Mouse (Mus musculus): Measurements from ENCODE around the gene Ndufb5. TPM values are rescaled to one million over a fixed set of nuclear protein-coding genes. Genes with fewer than 3 reads are reported as not detected.
"Not testable (repeated sequence)": the region's sequence is repeated elsewhere in the genome, so short reads cannot be mapped to it uniquely, and the experiment has no call there.

The Ndufb5 gene
- polyA plus RNA-seq, 1 experiment = 89.4 TPM

- Histone ChIP-seq H3K4me3 (replicated peaks; ENCODE audit: control insufficient read depth, low read depth, low read length) (no peak overlapping the region), H3K4me1 (ENCODE audit: control insufficient read depth, insufficient read depth, low read length) (no peaks in the 10 kb centered on the region), H3K27ac (ENCODE audit: control insufficient read depth, insufficient read depth, low read depth, low read length, poor library complexity) (no peak overlapping the region)
- WGBS = 73% methylated on average over 4 of the region's 4 CpGs
- TF ChIP-seq CTCF (IDR thresholded peaks at IDR 0.05; ENCODE audit: control insufficient read depth, insufficient read depth, low read length) = no peak
- no peak for TF ChIP-seq POLR2A (IDR thresholded peaks at IDR 0.05; ENCODE audit: borderline replicate concordance, control insufficient read depth, low read depth, low read length)
These were observed 41.2 kb upstream of the Ndufb5 start for GRCm38 (mm10) chr3:32695583-32695980.

DNA sequence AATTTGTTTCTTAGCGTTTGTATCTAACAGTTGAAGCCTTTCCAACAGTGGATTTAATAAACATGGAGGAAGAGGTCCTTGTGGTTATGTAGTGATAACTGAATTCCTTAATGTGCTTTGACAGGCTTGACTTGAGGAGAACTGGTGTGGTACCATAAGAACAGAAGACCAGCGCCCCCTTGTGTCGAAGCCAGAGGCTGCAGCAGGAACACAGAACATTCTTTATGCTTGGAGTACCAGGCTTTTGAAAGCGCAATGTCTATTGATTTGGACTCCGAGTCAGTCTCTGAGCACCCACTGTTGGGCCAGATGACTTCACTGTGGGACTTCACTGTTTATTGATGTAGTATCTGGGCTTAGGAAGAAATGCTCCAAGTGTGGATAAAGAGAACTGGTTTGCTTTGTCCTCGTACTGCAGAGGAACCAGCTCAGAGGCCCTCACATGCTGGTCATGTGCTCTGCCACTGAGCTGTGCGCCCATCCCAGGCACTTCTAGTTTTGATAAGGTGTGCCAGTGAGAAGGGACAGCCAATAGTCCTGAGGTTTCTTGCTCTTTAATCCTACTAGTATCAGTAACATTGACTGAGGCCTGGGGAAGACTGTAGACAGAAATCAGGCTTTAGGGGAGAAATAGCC is 38.4 kb upstream of the Ndufb5 start:
- no peak overlapping the region for H3K27ac ChIP-seq (ENCODE audit: control insufficient read depth, insufficient read depth, low read depth, low read length, poor library complexity)
- no peaks in the 10 kb centered on the region for H3K4me1 ChIP-seq (ENCODE audit: control insufficient read depth, insufficient read depth, low read length)
- no peak overlapping the region for H3K4me3 ChIP-seq (replicated peaks; ENCODE audit: control insufficient read depth, low read depth, low read length)
- 29% methylated on average over 7 of the region's 7 CpGs for WGBS
- TF ChIP-seq POLR2A (IDR thresholded peaks at IDR 0.05; ENCODE audit: borderline replicate concordance, control insufficient read depth, low read depth, low read length) = no peak
- TF ChIP-seq CTCF (IDR thresholded peaks at IDR 0.05; ENCODE audit: control insufficient read depth, insufficient read depth, low read length) = peak; percentile 90

DNA sequence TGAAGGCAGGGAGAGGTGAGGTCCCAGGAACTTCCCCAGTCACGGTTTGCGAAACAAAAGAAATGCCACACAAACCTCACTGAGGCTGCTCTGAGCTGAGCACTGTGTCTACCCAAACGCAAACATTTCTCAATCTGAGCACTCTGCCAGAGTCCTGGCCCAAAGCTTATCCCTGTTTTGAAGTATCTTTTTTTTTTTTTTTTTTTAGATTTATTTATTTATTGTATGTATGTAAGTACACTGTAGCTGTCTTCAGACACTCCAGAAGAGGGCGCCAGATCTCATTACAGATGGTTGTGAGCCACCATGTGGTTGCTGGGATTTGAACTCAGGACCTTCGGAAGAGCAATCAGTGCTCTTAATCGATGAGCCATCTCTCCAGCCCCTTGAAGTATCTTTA is 32.8 kb upstream of the Ndufb5 start:
- WGBS = 78% methylated on average over 6 of the region's 6 CpGs
- not testable (repeated sequence) for H3K27ac ChIP-seq (ENCODE audit: control insufficient read depth, insufficient read depth, low read depth, low read length, poor library complexity); H3K4me1 ChIP-seq (ENCODE audit: control insufficient read depth, insufficient read depth, low read length)

GRCm38 (mm10) chr3:32704632-32705031 is 32.2 kb upstream of the Ndufb5 start:
- WGBS = 89% methylated on average over 10 of the region's 10 CpGs
- not testable (repeated sequence) for H3K4me3 ChIP-seq (replicated peaks; ENCODE audit: control insufficient read depth, low read depth, low read length); H3K27ac ChIP-seq (ENCODE audit: control insufficient read depth, insufficient read depth, low read depth, low read length, poor library complexity); H3K4me1 ChIP-seq (ENCODE audit: control insufficient read depth, insufficient read depth, low read length)

More for the DNA sequence above, 32.8 kb upstream of the Ndufb5 start:
- H3K4me3 ChIP-seq (replicated peaks; ENCODE audit: control insufficient read depth, low read depth, low read length) = not testable (repeated sequence)

DNA sequence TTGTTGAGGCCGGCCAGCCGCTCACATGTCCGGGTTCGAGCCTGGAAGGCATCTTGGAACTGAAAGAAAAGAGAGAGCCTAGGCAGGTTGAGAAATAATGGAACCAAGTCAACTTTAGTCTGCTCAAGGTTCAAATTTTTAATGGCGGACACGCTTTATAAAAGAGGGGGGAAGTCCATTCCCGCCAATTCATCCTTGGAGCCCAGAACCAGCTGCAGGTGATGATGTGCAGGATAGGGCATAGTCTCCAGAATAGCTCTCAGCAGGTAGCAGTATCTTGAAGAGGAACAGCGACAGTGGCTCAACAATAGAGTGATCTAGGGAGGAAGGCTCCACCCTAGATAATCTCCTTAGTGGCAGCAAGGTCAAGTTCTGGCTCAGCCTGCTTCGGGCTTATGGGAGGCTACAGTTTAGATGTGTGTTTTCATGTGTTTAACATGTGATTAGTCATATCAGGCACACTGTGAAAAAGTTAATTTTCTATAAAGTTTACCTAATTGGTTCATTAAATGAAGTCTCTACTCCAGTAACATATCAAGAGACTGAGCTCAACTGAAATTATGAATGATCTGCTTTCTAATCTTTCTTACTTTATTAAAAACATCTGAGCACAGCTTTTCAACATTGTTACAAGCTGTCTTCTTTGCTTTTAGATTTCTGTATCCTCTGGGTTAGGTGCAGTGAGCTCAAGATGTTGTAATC is 31.0 kb upstream of the Ndufb5 start, which contains the start of gene Actl6a:
Gene Actl6a (plus strand): TSS at position 652 of the 702 bp plus-strand sequence.
- H3K27ac ChIP-seq (ENCODE audit: control insufficient read depth, insufficient read depth, low read depth, low read length, poor library complexity); H3K4me1 ChIP-seq (ENCODE audit: control insufficient read depth, insufficient read depth, low read length); H3K4me3 ChIP-seq (replicated peaks; ENCODE audit: control insufficient read depth, low read depth, low read length): not testable (repeated sequence)
- WGBS = 83% methylated on average over 9 of the region's 9 CpGs

DNA sequence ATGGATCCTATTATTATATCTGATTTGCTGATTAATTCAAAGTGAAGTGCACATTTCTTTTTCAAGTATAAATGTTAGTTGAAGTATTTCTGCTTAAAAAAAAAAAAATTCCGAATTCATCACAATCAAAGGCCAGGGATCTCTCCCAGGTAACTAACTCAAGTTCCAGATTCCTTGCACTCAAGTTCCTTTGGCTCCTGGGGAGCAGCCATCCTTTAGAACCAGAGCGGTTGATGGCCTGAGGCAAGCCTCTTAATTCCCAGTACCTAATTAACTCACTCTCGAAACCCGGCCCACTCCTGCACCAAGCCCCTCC is 28.8 kb upstream of the Ndufb5 start:
- WGBS = 5% methylated on average over 4 of the region's 4 CpGs
- H3K27ac ChIP-seq (ENCODE audit: control insufficient read depth, insufficient read depth, low read depth, low read length, poor library complexity) = no peak overlapping the region
- no peak for TF ChIP-seq POLR2A (IDR thresholded peaks at IDR 0.05; ENCODE audit: borderline replicate concordance, control insufficient read depth, low read depth, low read length)
- TF ChIP-seq CTCF (IDR thresholded peaks at IDR 0.05; ENCODE audit: control insufficient read depth, insufficient read depth, low read length) = no peak
- peak overlapping the region; percentile 95 for H3K4me3 ChIP-seq (replicated peaks; ENCODE audit: control insufficient read depth, low read depth, low read length)
- H3K4me1 ChIP-seq (ENCODE audit: control insufficient read depth, insufficient read depth, low read length) = no peaks in the 10 kb centered on the region

GRCm38 (mm10) chr3:32708368-32709231 is 28.2 kb upstream of the Ndufb5 start:
- peak overlapping the region; percentile 95 for H3K4me3 ChIP-seq (replicated peaks; ENCODE audit: control insufficient read depth, low read depth, low read length)
- no peaks in the 10 kb centered on the region for H3K4me1 ChIP-seq (ENCODE audit: control insufficient read depth, insufficient read depth, low read length)
- WGBS = under 1% methylated on average over 90 of the region's 90 CpGs
- peak overlapping the region; percentile 88 for H3K27ac ChIP-seq (ENCODE audit: control insufficient read depth, insufficient read depth, low read depth, low read length, poor library complexity)
- no peak for TF ChIP-seq CTCF (IDR thresholded peaks at IDR 0.05; ENCODE audit: control insufficient read depth, insufficient read depth, low read length)
- TF ChIP-seq POLR2A (IDR thresholded peaks at IDR 0.05; ENCODE audit: borderline replicate concordance, control insufficient read depth, low read depth, low read length) = peak; percentile 49; the same call in 1 of the 2 replicates

DNA sequence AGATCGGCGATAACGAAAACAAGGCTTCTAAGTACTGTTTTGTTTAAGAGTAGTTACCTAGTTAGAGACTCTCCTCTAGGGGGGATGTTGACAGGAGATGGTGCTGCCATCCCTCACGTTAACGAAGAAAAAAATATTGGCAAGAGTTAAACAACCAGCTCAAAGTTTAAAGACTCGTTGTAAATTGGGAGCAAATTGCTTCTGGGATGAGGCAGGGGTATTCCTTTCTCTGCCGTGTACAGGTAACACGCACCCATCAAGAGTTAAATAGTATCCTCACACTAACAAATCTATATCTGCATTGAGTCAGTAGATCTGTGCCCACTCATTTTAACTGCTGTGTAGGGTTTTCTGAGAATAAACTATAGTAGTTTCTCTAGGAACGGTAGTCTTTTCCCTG is 27.4 kb upstream of the Ndufb5 start:
- H3K4me1 ChIP-seq (ENCODE audit: control insufficient read depth, insufficient read depth, low read length) = no peaks in the 10 kb centered on the region
- no peak for TF ChIP-seq CTCF (IDR thresholded peaks at IDR 0.05; ENCODE audit: control insufficient read depth, insufficient read depth, low read length)
- TF ChIP-seq POLR2A (IDR thresholded peaks at IDR 0.05; ENCODE audit: borderline replicate concordance, control insufficient read depth, low read depth, low read length) = no peak
- WGBS = 6% methylated on average over 9 of the region's 9 CpGs
- H3K27ac ChIP-seq (ENCODE audit: control insufficient read depth, insufficient read depth, low read depth, low read length, poor library complexity) = peak overlapping the region; percentile 88
- peak overlapping the region; percentile 95 for H3K4me3 ChIP-seq (replicated peaks; ENCODE audit: control insufficient read depth, low read depth, low read length)
